Mouse (Mus musculus) duodenum, adult 2 months (tissue): ENCODE measurements around the gene Hsf2bp. TPM values are rescaled to one million over a fixed set of nuclear protein-coding genes. Genes with fewer than 3 reads are reported as not detected.

Experiments used
- polyA plus RNA-seq: library from polyadenylated mRNA; depleted of rRNA; stranded (reverse); fragments of >200 nt; gene quantifications from 2 replicates; pipeline ENCODE4 v1.2.3, GENCODE M21; 2012; ENCODE audit warnings: low replicate concordance; rRNA removed

The Hsf2bp gene
- 0.18 and 0.38 TPM in 2 replicates for polyA plus RNA-seq

DNA sequence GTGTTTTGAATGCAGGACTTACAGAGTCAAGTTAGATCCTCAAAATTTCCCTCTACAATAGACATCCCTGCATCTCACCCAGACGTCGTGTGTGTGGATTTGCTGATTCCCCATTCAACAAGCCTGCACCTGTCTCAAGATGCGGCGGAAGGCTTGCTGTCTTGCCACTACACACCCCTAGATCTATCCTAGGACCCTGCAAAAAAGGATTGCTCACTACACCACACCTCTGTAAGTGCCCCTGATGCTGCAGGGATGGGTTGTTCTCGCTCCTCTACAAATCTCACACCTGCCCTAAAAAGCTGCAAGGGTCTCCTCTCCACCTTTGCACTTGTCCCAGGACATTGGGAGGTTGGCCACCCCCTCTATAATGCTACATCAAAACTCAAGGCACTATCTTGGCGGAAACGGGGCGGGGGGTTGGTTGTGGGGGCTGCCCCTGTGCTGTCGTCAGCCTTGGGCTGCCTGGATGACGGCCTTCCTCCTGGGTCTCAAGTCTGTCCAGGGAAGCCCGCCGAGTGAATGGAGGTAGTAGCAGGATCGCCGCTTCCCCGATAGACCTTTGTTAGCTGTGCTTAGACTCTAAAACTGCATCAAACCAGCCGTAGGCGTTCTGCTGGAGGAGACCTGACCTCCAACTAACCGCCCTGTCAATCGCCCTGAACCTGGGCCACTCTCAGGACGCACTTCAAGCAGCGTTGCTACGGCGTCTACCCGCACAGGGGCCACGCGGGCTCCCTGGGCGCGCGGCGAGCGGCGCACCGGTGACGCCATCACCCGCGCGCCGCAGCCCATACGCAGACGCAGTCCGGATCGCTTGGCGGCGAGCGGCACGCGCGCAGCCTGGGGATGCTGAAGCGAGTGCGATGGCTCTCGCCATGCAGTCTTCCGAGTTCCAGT is at the start of gene Hsf2bp, which contains the start of gene Rrp1b:
Hsf2bp (minus strand) TSS at position 741 of the 900 bp plus-strand sequence.
Rrp1b (plus strand) TSS at position 492 of the 900 bp plus-strand sequence.

Other genes with a start within 250 kb of the Hsf2bp start
- 12.3 and 15.3 TPM in 2 replicates for gene Sik1, start 180.5 kb downstream of the Hsf2bp start, polyA plus RNA-seq
- 3.7 and 10.3 TPM in 2 replicates for gene Rrp1b, start 249 bp downstream of the Hsf2bp start, polyA plus RNA-seq
- 5.8 and 10.2 TPM in 2 replicates for gene Notch3, start 130.5 kb upstream of the Hsf2bp start, polyA plus RNA-seq
- 0.43 and 0.56 TPM in 2 replicates for gene Ephx3, start 153.2 kb upstream of the Hsf2bp start, polyA plus RNA-seq
- gene Brd4, start 248.4 kb upstream of the Hsf2bp start, polyA plus RNA-seq: 32.4 and 42.0 TPM in 2 replicates